Mouse (Mus musculus): ENCODE results near the gene Gm3095. TPM values are rescaled to one million over a fixed set of nuclear protein-coding genes. Genes with fewer than 3 reads are reported as not detected.
"Not testable (repeated sequence)": the region's sequence is repeated elsewhere in the genome, so short reads cannot be mapped to it uniquely, and the experiment has no call there.

The Gm3095 gene
- polyA plus RNA-seq (2015; fragmentation: Nextera tagmentation; extraction: Ambion mirVana): 0.96 and 1.1 TPM in 2 replicates

DNA sequence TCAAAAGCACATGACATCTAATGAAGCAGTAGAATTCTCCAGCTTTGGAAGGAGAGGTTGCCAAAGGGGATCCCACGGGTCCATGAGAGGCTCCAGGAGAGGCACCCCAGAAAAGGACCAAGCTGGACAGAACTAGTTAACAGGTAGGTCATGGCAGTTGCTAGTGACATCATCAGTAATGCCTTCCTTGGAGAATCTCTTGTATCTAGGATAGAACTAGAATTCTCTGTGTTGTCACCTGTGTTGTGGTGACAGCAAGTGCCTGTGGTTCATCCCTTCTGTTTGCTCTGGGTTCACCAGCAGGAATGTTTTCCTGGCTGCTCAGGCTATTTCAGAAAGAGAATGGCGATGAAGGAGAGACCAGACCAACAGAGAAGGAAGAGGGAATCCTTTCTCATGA lies at the start of gene Gm3095:
Gene Gm3095, plus strand, starts transcription at position 301 of the 400 bp plus-strand sequence.
- H3K27ac ChIP-seq; H3K9me3 ChIP-seq; H3K36me3 ChIP-seq; H3K4me3 ChIP-seq; ATAC-seq (ENCODE audit: low FRiP score); H3K4me1 ChIP-seq (replicated peaks); H3K27me3 ChIP-seq; H3K9ac ChIP-seq; H3K4me2 ChIP-seq: not testable (repeated sequence)
- no CpG with 5 or more reads among the region's 2 CpGs for whole genome bisulfite sequencing

DNA sequence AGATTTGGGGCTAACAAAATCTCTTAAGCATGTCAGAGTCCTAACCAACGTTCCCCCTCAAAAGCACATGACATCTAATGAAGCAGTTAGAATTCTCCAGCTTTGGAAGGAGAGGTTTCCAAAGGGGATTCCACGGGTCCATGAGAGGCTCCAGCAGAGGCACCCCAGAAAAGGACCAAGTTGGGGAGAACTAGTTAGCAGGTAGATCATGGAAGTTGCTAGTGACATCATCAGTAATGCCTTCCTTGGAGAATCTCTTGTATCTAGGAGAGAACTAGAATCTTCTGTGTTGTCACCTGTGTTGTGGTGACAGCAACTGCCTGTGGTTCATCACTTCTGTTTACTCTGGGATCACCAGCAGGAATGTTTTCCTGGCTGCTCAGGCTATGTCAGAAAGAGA lies 31.9 kb upstream of the Gm3095 start, which contains the start of gene Gm3029:
Gene Gm3029, plus strand, starts transcription at position 301 of the 400 bp plus-strand sequence.
- not testable (repeated sequence) for H3K9ac ChIP-seq; H3K36me3 ChIP-seq; H3K4me2 ChIP-seq; ATAC-seq (ENCODE audit: low FRiP score); H3K9me3 ChIP-seq; H3K27me3 ChIP-seq; H3K4me1 ChIP-seq (replicated peaks); H3K4me3 ChIP-seq; H3K27ac ChIP-seq
- 43% methylated on average over 1 of the region's 2 CpGs for whole genome bisulfite sequencing

DNA sequence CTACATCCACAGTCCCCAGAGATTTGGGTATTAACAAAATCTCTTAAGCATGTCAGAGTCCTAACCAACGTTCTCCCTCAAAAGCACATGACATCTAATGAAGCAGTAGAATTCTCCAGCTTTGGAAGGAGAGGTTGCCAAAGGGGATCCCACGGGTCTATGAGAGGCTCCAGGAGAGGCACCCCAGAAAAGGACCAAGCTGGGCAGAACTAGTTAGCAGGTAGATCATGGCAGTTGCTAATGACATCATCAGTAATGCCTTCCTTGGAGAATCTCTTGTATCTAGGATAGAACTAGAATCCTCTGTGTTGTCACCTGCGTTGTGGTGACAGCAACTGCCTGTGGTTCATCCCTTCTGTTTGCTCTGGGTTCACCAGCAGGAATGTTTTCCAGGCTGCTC lies 34.7 kb downstream of the Gm3095 start, which contains the start of gene Gm3099:
Gene Gm3099, plus strand, starts transcription at position 301 of the 400 bp plus-strand sequence.
- H3K27ac ChIP-seq; H3K36me3 ChIP-seq; H3K9me3 ChIP-seq; H3K4me3 ChIP-seq; H3K9ac ChIP-seq; H3K4me1 ChIP-seq (replicated peaks); H3K4me2 ChIP-seq; ATAC-seq (ENCODE audit: low FRiP score); H3K27me3 ChIP-seq: not testable (repeated sequence)
- 80% methylated on average over 1 of the region's 3 CpGs for WGBS

Other genes starting within 250 kb of the Gm3095 start
- 2.5 and 3.1 TPM in 2 replicates for gene Gm3002, start 153.5 kb upstream of the Gm3095 start, polyA plus RNA-seq (2015; fragmentation: Nextera tagmentation; extraction: Ambion mirVana)
- gene Gm3033, start 117.3 kb upstream of the Gm3095 start, polyA plus RNA-seq (2015; fragmentation: Nextera tagmentation; extraction: Ambion mirVana): not detected in 2 replicates
- gene Gm2916, start 79.4 kb upstream of the Gm3095 start, polyA plus RNA-seq (2015; fragmentation: Nextera tagmentation; extraction: Ambion mirVana): not detected in 2 replicates
- not detected in 2 replicates for gene Gm3029, start 31.8 kb upstream of the Gm3095 start, polyA plus RNA-seq (2015; fragmentation: Nextera tagmentation; extraction: Ambion mirVana)
- gene Gm3099, start 34.8 kb downstream of the Gm3095 start, polyA plus RNA-seq (2015; fragmentation: Nextera tagmentation; extraction: Ambion mirVana): not detected in 2 replicates
- 2.6 and 3.1 TPM in 2 replicates for gene Gm5796, start 60.4 kb downstream of the Gm3095 start, polyA plus RNA-seq (2015; fragmentation: Nextera tagmentation; extraction: Ambion mirVana)
- gene Gm3115, start 120.6 kb downstream of the Gm3095 start, polyA plus RNA-seq (2015; fragmentation: Nextera tagmentation; extraction: Ambion mirVana): not detected in 2 replicates
- gene Gm8108, start 147.0 kb downstream of the Gm3095 start, polyA plus RNA-seq (2015; fragmentation: Nextera tagmentation; extraction: Ambion mirVana): 2.0 and 4.9 TPM in 2 replicates
- gene Gm3127, start 201.5 kb downstream of the Gm3095 start, polyA plus RNA-seq (2015; fragmentation: Nextera tagmentation; extraction: Ambion mirVana): not detected in 2 replicates
- gene Gm2974, start 219.0 kb downstream of the Gm3095 start, polyA plus RNA-seq (2015; fragmentation: Nextera tagmentation; extraction: Ambion mirVana): 4.4 and 4.9 TPM in 2 replicates

All from hindbrain, embryonic 13.5 days (tissue).